Mouse (Mus musculus): ENCODE measurements around the gene Olfr1413. TPM values are rescaled to one million over a fixed set of nuclear protein-coding genes. Genes with fewer than 3 reads are reported as not detected.
A peak's percentile ranks its signal among the peaks of the same experiment; 100 is the strongest.

Gene Olfr1413
- total RNA-seq (2021), result not detected

DNA sequence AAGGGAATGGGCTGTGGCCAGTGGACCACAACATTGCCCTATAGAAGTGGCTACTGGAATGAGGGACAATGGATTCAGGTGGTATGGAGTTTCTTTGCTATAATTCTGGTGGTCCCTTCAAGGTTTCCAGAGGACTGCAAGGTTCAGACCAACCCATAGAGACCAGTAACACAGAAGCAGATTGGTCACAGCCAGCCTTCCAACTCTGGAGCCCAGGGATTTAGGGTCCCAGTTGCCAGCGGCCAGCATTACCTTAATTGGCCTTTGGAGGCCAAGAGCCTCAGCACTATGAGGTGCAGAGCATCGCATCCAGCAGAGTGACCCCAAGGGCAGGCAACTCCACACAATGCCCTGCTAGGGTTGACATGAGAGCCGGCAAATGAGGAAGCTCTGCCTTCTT is at the start of gene Olfr1413:
Gene Olfr1413 (plus strand): TSS at position 301 of the 400 bp plus-strand sequence.
- no peak for DNase-seq

DNA sequence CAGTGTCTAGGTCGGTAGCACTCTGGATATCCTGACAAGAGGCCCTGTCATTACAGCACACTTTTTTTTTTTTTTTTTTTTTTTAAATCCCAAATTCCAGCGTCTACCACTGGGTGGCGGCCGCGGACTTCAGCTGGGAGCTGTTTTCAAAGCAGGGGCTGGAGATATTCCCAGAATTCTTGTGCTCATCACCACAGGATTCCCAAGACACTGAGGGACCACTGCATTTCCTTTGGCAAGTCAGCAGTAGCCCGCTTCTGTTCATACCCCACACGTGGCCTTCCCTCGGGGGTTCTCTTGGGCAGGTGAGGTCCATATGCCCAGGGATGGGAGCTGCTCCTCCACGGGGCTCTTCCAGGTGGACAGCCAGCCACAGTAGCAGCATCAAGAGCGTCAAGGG is 49.7 kb upstream of the Olfr1413 start:
- peak in 1 of 2 experiments; percentile 24 for DNase-seq

DNA sequence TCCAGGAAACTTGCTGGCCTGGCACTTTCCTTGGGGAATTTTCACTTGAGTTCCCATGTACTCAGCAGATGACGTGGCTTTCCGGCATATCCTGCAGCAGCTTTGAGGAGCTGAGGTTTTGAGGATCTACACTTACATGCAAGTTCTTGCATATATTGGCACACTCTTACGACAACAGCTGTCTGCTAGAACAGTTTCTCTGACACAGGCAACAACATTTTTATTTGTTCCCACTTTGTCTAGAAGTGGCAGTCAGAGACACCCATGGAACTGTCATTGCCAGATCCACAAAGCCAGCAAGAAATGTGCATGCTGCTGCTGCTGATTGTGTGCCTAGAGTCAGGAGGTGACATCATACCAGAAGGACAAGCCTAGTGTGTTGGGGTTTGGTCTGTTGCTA is 47.4 kb upstream of the Olfr1413 start:
- DNase-seq, result no peak

DNA sequence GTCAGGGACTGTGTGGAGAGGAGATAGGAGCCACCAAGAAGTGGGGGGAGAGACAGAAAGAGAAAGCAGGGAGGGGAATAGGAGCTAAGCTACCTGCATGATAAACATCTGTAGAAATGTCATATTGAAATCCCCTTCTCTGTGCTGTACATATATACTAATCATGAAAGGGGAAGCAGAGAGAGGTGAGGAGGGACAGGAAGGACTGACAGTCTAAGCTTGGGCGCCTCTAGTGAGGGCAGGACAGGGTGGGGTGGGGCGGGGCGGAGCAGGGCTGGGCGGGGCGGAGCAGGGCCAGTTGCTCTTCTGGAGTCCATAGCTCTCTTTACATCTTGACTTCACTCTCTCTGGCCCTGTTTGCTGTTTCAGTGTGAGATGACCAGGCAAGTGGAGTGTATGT is 34.1 kb upstream of the Olfr1413 start:
- no peak for DNase-seq

DNA sequence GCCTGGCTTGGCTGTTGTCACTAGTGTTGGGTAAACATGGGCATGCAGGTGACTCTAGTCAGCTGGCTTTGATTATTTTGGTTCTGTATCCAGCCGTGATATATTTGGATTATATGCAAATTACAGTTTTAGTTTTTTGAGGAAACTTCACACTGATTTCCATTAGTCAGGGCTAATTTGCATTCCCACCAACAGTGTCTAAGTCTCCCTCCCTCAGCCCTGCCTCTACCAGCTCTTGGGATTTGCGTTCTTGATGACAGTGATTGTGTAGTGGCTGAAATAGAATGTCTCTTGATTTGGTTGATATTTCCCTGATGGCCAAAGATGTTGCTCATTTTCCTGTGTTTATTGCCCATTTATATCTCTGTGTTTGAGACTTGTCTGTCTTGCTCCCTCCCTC is 32.1 kb upstream of the Olfr1413 start:
- DNase-seq, result no peak

DNA sequence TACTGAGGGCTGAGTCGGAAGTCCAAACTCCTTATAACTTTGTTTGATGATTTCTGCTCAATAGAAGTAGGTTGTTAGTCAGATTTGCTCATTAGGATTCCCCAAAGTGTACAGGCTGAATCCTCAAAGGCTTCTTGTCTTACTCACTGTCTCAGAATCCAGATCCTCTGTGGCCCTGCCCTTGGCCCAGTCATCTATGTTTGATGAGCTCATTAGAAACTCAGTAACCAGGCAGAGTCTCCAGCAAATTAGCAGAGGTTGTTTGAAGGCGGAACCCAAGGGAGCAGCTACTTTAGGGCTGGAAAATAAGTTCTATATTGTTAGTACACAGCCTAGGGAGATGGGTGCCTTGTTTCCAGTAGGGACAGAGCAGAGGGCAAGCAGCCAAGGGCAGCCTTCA is 25.2 kb upstream of the Olfr1413 start:
- no peak for DNase-seq

DNA sequence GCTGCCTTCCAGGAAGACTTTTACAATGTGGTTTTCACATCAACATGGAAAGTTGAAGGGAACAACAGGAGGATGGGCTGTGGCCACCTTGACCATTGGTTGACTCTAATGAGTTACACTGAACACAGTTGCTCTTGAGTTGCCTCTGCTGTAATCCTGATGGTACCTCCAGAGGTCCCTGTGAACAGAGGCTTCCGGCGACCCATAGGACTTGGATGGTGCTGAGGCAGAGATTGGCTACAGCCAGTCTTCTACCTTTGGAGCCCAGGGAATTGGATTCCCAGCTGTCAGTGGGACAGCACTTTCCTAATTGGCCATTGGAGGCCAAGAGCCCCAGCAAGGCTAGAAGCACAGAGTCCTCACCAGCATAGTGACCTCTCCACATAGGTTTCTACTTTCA is 14.4 kb downstream of the Olfr1413 start, which contains the start of gene Olfr1412:
Gene Olfr1412 (plus strand): TSS at position 301 of the 400 bp plus-strand sequence.
- DNase-seq, result no peak

DNA sequence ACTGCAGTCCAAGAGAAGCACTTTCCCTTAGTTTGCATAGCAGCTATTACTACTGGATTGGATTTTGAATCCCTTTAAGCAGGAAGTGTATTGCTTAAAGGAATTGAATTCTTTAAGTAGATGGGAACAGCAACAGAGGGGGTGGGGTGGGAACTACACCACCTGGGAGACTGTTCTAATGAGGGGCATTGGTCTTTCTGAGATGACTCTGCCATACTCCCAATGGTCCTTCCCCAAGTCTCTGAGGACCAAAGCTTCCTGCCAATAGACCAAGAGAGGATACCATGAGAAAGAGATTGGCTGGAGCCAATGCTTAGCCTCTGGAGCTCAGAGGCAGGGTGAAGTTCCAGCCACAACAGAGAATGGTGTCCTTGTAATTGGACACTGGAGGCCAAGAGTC is 23.0 kb downstream of the Olfr1413 start, which contains the start of gene Olfr1411:
Gene Olfr1411 (plus strand): TSS at position 301 of the 400 bp plus-strand sequence.
- no peak for DNase-seq

DNA sequence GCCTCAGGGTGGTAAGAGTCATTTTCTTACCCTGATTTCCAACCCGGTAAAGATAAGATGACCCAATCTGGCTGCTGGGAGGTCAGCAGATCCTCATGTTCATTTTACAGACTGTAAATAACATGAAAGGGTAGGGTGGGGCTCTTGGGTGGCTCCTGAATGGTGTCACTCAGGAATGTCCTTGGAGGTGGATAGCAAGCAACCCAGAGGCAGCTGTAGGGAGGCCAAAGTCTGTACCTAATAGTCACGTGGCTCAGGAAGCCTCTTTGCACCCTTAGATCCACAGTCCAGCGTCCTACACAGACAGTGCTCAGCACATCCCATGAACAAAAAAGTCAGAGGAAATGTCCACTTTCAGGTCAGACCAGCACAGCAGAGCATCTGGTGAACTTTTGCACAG is 24.9 kb downstream of the Olfr1413 start:
- no peak for DNase-seq

DNA sequence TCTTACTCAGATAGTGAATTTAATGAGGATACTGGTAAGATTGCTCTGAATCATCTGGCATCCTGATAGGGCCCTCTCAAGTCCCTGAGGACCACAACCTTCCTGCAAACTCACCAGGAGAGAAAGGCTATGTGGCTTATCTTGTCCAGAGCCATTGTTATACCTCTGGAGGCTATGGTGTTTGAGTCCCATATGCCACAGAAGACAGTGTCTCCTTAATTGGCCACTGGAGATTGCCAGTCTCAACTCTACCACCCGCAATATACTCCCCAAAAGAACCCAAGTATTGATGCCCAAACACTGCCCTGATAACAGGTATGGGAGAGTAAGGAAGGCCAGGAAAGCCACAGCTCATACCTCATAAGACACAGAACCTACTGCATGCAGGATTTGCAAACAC is 34.4 kb downstream of the Olfr1413 start, which contains the start of gene Olfr1410:
Gene Olfr1410 (plus strand): TSS at position 301 of the 400 bp plus-strand sequence.
- no peak for DNase-seq

DNA sequence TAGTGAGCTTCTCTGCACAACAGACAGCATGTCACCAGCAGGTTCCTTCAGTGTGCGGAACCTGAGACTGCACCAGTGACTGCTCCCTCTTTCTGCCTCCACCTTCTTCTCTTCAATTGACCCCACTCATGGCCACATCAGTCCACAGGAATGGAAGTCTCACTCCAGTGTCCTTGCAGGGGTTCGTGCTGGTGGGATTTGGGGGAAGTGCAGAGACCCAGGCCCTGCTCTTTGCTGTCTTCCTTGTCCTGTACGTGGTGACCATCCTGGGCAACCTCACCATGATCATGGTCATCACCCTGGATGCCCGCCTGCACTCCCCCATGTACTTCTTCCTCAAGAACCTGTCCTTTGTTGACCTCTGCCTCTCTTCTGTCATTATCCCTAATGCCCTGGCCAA is 36.6 kb downstream of the Olfr1413 start:
- no peak for DNase-seq

DNA sequence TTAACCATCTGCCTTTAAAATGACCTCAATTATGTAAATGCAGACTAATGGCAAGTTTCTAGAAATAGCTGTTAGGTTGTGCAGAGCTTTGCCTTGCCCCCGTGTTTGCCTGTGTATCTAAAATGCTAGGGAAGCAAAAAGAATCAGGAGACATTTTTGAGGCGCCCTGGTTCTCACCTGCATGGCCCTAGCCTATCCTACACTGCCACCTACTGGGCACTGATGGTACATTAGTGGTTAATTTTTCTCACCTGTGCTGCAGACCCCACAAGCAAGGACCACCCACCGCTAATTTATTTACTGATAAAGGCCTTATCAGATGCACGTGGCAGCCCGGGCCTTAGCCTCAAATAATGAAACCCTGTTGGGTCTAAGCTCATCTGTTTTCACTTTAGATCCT is 39.9 kb downstream of the Olfr1413 start:
- peak in 1 of 2 experiments; percentile 56 for DNase-seq

DNA sequence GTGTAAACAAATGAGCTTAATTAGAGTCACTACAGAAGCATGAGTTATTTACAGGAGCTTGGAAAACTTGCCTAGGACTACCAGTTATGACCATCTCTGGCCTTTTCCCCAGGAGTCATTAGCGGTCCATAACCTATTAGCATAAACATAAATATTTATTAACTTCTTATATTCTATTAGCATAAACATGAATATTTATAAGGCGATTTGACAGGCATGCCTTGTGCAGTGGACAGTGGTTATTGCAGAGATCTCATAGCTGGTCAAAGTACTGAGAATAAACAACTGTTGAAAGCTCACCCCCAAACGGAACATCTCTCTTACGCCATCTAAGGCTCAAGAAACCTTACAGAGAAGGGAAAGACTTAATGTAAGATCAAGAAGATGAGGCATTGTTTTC is 42.1 kb downstream of the Olfr1413 start:
- DNase-seq, result no peak

DNA sequence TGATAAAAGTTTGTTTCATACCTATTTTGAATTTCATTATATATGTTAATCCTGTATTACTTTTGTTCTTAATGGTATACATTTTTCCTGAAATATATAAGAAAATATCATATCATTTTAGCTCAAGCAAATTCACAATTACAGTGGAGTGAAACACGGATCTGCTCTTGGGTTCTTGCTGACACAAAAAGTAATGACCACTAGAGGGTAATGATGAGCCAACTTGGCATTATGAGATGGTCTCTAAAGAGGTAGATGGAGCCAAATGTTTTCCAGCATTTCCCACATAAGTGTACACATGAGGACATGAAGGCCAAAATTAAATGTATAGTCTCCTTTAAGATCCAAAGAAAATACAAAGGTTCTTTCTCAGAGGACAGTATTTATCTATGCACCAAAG is 43.4 kb downstream of the Olfr1413 start:
- no peak for DNase-seq

DNA sequence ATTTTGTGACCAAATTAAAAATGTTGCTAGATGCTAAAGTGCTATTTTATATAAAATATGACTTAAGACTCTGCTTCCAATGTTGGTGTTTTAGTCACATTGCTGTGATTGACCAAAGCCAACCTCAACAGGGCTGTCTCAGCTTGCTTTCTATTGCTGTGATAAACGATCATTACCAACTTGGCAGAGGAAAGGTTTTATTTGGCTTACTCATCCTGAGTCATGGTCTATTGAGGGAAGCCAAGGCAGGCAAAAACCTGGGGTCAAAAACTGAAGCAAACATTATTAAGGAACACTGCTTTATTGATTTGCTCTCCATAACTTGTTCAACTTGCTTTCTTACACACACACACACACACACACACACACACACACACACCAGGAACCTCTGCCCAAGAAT is 44.9 kb downstream of the Olfr1413 start:
- DNase-seq, result no peak

DNA sequence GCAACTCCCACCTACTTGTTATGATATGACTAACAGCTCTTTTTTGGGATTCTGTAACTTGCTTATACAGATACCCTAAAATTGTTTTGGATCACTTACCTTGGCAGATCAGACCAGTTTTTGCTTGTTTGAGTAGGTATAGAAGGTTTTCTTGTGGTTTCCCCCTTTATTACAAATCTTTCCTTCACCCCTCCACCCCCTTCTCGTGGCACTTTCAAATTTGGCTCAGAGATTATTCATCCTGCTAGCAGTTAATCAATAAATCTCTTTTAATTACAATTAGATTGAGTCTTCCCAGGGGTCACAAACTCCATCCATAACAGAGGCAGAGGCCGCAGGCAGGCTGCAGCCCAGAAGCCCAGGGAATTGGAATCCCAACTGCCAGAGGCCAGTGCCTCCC is 46.4 kb downstream of the Olfr1413 start, which contains the start of gene Olfr12:
Gene Olfr12 (plus strand): TSS at position 301 of the 400 bp plus-strand sequence.
- DNase-seq, result no peak

DNA sequence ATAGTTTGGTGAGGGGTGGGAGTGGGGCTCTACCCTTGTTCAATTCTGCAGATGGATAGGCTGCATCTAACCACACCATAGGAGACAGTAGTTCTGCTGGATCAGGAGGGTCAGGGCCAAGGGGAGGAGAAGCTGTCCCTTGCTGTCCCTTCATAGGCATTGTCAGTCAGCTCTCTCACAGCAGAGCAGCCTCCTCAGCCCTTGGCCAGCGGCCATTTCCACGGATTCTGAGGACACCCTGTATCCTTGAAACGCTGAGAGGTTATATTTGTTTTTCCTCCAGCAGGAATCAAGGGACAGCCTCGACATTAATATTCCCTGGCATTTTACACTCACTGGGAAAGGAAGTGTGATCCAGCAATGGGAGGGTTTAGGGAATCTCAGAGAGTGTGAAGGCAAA is 47.2 kb downstream of the Olfr1413 start:
- DNase-seq, result no peak

Other genes with a start within 250 kb of the Olfr1413 start
- 100 to 1,000 TPM; 258 to 259 TPM for gene Ndufa10, start 97.5 kb upstream of the Olfr1413 start, total RNA-seq (2021)
- not detected for gene Olfr1416, start 86.2 kb upstream of the Olfr1413 start, total RNA-seq (2021)
- gene Olfr1415, start 75.2 kb upstream of the Olfr1413 start, total RNA-seq (2021), result not detected
- gene Olfr1414, start 52.7 kb upstream of the Olfr1413 start, total RNA-seq (2021), result not detected
- not detected for gene Olfr1412, start 14.5 kb downstream of the Olfr1413 start, total RNA-seq (2021)
- not detected for gene Olfr1411, start 23.1 kb downstream of the Olfr1413 start, total RNA-seq (2021)
- gene Olfr1410, start 34.5 kb downstream of the Olfr1413 start, total RNA-seq (2021), result not detected
- not detected for gene Olfr12, start 46.5 kb downstream of the Olfr1413 start, total RNA-seq (2021)
- gene Cops9, start 70.7 kb downstream of the Olfr1413 start, total RNA-seq (2021), result 100 to 1,000 TPM; 336 to 386 TPM
- under 1 TPM; 0.15 to 0.35 TPM for gene Otos, start 77.5 kb downstream of the Olfr1413 start, total RNA-seq (2021)

Measured in layer of hippocampus, postnatal 36 days (tissue).